Mouse (Mus musculus) heart, embryonic 16.5 days (tissue): Measurements from ENCODE around the gene Camkv. TPM values are rescaled to one million over a fixed set of nuclear protein-coding genes. Genes with fewer than 3 reads are reported as not detected.

Experiments used
- ATAC-seq: fragments of 200-750 bp; cut with Nextera tagmentation; replicated peaks from 2 replicates; pipeline ENCODE4 v1.8.0; 2017; ENCODE audit warnings: moderate number of reproducible peaks; ENCODE audit not compliant: insufficient read depth, low FRiP score; ENCODE audit errors: extremely low read depth
- H3K27ac ChIP-seq: fragments of 300-500 bp; sonication (generic); 2 replicates; pipeline ENCODE4 v1.5.1; 2014; ENCODE audit warnings: mild to moderate bottlenecking, low read length, control low read depth, moderate library complexity
- H3K27me3 ChIP-seq: fragments of 300-500 bp; sonication (generic); 2 replicates; pipeline ENCODE4 v1.6.1; 2014; ENCODE audit warnings: low read length, mixed read lengths; ENCODE audit not compliant: control insufficient read depth, insufficient read depth
- H3K36me3 ChIP-seq: fragments of 300-500 bp; sonication (generic); 2 replicates; pipeline ENCODE4 v1.6.1; 2014; ENCODE audit not compliant: control insufficient read depth, insufficient read depth
- H3K4me1 ChIP-seq: fragments of 300-500 bp; sonication (generic); 2 replicates; pipeline ENCODE4 v1.6.1; 2014; ENCODE audit warnings: low read length, mixed read lengths; ENCODE audit not compliant: control insufficient read depth, insufficient read depth
- H3K4me2 ChIP-seq: fragments of 300-500 bp; sonication (generic); 2 replicates; pipeline ENCODE4 v1.6.1; 2014; ENCODE audit warnings: low read depth, mild to moderate bottlenecking, control low read depth, low read length
- H3K4me3 ChIP-seq: fragments of 300-500 bp; sonication (generic); 2 replicates; pipeline ENCODE4 v1.5.1; 2014; ENCODE audit warnings: mild to moderate bottlenecking, control low read depth, low read length
- H3K9ac ChIP-seq: fragments of 300-500 bp; sonication (generic); 2 replicates; pipeline ENCODE4 v1.6.1; 2014; ENCODE audit warnings: low read length, control low read depth
- H3K9me3 ChIP-seq: fragments of 300-500 bp; sonication (generic); replicated peaks from 2 replicates; pipeline ENCODE4 v1.6.1; 2016; ENCODE audit warnings: low read length; ENCODE audit not compliant: control insufficient read depth
- whole genome bisulfite sequencing: fragments of 180-500 bp; shearing (Covaris S2); extraction: QIAGEN DNeasy Blood & Tissue Kit; methylation state at CpG from one replicate; pipeline ENCODE4 v1.1.7; 2014; 5-methylcytosine and 5-hydroxymethylcytosine counted together
- polyA plus RNA-seq: library from polyadenylated mRNA; unstranded; fragments of >200 nt; fragmentation: Nextera tagmentation; extraction: Ambion mirVana; gene quantifications from 2 replicates; pipeline ENCODE4 v1.2.1, GENCODE M21; 2015

Gene Camkv
- polyA plus RNA-seq, 1 experiment from 2014 or later = 2.3 TPM

DNA sequence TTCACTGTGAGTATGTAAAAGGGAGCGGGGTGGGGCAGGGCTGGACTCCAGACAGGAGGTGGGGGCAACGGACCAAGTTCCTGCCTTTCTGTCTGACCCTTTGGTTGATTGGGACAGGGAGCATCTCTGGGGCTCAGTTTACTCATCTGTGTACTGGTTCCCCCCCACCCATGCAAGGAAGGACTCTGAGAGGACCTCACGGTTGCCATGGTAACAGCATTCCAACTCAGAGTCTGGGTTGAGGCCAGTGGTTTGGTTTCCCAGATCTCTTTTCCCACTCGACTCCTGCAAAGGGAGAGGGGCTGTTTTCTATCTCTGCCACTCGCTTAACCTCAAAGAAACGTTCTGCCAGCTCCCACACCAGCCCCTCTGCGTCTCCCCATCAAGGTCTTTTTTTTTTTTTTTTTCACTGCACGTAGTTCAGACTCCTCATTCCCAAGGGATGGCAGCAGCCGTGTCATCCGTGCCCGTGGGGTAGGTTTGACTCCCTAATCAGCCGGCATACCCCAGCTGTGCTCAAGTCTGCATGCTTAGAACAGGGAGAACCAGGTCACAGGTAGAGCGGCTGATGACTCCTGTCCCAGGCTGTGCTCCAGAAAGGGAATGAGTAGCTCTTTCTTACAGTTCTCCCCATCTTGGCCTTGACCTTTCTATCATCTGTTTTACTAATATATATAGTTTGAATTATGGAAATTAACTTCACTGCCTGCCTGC lies 17.4 kb upstream of the Camkv start:
- H3K4me2 ChIP-seq = no peak overlapping the region
- H3K36me3 ChIP-seq = no peaks in the 10 kb centered on the region
- no peaks in the 10 kb centered on the region for H3K4me1 ChIP-seq
- 0 out of 2 replicates have a peak, but pooled peaks cover 4% of the 10 kb centered on the region for H3K27me3 ChIP-seq
- no peak overlapping the region for H3K4me3 ChIP-seq
- no peaks in the 10 kb centered on the region for H3K9me3 ChIP-seq
- H3K27ac ChIP-seq = no peak overlapping the region
- 28% methylated on average over 13 of the region's 13 CpGs for WGBS
- ATAC-seq = no peak
- no peak overlapping the region for H3K9ac ChIP-seq

DNA sequence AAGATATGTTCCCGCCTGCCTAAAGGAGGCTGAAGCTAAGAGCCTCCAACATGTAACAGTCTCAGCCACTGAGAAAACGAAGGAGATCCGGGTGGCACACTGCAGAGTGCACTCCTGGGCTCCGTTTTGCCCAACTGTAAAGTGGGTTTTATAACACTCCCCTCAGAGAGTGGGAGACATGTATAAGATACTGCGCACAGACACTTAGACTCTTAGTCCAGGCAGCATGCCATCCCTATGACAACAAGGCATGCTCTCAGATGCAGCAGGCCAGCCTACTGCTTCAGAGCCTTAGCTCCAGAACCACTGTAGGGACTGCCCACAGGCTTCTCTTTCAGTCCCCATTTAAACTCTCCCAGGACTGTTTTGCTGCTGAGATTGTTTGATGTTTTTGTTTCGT lies 16.6 kb upstream of the Camkv start:
- H3K4me1 ChIP-seq = peaks cover 3% of the 10 kb centered on the region
- no peaks in the 10 kb centered on the region for H3K9me3 ChIP-seq
- WGBS = 79% methylated on average over 6 of the region's 6 CpGs
- 0 out of 2 replicates have a peak, but pooled peaks cover 4% of the 10 kb centered on the region for H3K27me3 ChIP-seq
- no peak overlapping the region for H3K4me3 ChIP-seq
- no peak overlapping the region for H3K9ac ChIP-seq
- no peak for ATAC-seq
- no peaks in the 10 kb centered on the region for H3K36me3 ChIP-seq
- H3K27ac ChIP-seq = no peak overlapping the region
- no peak overlapping the region for H3K4me2 ChIP-seq

DNA sequence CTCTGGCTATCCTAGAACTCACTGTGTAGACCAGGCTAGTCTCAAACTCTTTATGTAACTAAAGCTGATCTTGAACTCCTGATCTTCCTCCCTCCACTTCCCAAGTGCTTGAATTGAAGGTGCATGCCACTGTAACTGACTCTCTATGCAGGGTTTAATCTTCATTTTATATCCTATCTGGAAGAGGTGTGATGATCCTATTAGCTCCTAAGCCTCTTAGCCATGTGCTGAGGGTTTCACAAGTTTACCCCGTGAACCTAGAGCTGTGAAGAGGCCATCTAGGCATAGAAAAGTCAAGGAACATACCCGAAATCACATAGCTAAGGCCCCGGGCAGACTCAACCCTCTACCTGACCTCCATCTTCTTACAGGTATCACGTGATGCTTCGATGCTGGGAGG lies 16.0 kb upstream of the Camkv start:
- Histone ChIP-seq H3K9me3 (no peaks in the 10 kb centered on the region), H3K4me3 (no peak overlapping the region), H3K27me3 (0 out of 2 replicates have a peak, but pooled peaks cover 4% of the 10 kb centered on the region), H3K9ac (no peak overlapping the region), H3K4me2 (no peak overlapping the region), H3K4me1 (peaks cover 9% of the 10 kb centered on the region), H3K27ac (no peak overlapping the region), H3K36me3 (no peaks in the 10 kb centered on the region)
- no peak for ATAC-seq
- 75% methylated on average over 5 of the region's 5 CpGs for WGBS

DNA sequence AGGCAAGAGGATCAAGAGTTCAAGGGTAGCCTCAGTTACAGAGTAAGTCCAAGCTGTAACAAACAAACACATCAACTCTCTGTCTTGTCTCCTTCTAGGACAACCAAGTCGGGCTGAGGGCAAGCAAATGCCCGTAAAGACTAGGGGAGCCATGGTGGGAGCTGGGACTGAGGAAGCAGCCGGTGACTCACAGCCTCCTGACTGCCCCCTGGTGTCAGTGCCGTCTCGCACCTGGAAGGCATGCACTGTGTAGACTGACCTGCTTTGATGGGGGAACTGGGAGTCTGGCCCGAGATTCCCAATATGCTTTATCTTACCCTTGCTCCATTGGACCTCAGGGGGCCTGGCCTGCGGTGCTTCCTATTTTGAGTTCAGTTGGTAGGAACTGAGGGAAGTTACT lies 12.5 kb upstream of the Camkv start:
- WGBS = 41% methylated on average over 7 of the region's 7 CpGs

DNA sequence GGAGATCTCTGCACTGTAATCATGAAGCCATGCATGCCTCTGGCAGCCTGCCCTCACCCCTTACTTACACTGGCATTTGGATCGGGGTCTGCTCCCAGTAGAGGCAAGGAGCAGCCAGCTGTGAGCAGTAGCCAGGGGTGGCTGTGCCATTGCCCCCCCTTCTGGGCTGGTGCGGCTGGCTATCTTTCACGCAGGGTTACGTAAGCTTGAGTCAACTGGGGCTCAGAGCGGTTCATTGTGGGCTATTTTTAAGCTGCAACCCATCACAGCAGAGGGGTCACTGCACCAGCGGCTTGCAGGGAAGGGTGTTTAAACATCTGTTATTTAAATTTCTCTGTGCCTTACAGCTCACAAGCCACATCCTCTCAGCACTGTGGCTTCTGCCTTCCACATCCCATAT lies 11.5 kb upstream of the Camkv start:
- Histone ChIP-seq H3K4me1 (peaks cover 26% of the 10 kb centered on the region), H3K27me3 (no peaks in the 10 kb centered on the region), H3K9ac (peak overlapping the region; percentile 8; the same call in 1 of the 2 replicates), H3K9me3 (no peaks in the 10 kb centered on the region), H3K36me3 (no peaks in the 10 kb centered on the region), H3K4me2 (peak overlapping the region; percentile 30; the same call in 1 of the 2 replicates), H3K4me3 (no peak overlapping the region), H3K27ac (no peak overlapping the region)
- WGBS = 18% methylated on average over 6 of the region's 6 CpGs
- ATAC-seq = peak; percentile 59

More for the DNA sequence above, 12.5 kb upstream of the Camkv start:
- Histone ChIP-seq H3K4me1 (peaks cover 19% of the 10 kb centered on the region), H3K4me3 (no peak overlapping the region), H3K27me3 (no peaks in the 10 kb centered on the region), H3K9me3 (no peaks in the 10 kb centered on the region), H3K36me3 (no peaks in the 10 kb centered on the region), H3K27ac (no peak overlapping the region), H3K4me2 (no peak overlapping the region), H3K9ac (no peak overlapping the region)
- no peak for ATAC-seq

DNA sequence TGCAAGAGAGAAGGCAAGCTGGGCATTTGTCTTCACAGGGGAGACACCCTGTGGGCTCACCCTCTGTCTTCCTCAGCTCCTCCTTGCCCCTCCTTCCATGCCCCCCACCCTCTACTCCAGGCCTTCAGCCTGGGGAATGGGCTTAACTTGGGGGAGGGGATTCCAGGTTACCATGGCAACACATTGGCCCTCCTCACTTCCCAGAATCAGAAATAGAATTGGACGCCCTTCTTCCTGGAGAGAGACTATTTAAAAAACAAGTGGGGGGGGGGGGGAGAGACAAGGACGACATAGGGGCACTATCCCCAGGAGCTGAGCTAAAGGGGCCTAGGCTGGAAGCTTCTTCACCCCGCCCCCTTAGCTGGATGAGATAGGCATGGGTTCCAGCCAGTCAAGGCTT lies 10.2 kb upstream of the Camkv start:
- WGBS = 45% methylated on average over 3 of the region's 3 CpGs
- Histone ChIP-seq H3K4me3 (no peak overlapping the region), H3K36me3 (no peaks in the 10 kb centered on the region), H3K9ac (no peak overlapping the region), H3K9me3 (no peaks in the 10 kb centered on the region), H3K4me2 (no peak overlapping the region), H3K4me1 (peaks cover 26% of the 10 kb centered on the region), H3K27me3 (no peaks in the 10 kb centered on the region), H3K27ac (no peak overlapping the region)
- no peak for ATAC-seq

DNA sequence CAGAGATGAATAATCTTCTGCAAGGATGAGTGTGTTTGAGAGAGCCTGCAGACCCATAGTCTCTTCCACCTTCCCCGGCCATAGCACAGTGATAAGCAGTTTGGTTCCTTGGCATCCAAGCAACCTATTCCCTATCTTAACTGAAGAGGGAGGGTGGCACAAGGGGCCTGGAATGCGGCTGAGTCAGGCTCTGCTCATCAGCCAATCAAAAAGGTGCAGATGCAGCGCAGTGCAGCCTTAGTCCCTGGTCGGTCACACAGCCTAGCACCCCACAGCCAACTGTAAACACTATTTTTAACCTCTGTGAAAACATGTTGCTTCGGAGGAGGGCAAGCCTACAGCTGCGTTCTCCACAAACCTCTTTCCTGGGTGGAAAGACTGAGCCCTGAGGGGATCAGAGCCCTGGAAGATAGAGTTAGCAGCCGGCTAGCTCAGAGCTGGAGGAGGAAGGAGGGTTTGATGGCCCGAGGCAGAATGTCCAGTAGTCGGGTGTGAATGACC lies 8.5 kb upstream of the Camkv start:
- H3K4me2 ChIP-seq = no peak overlapping the region
- WGBS = 24% methylated on average over 9 of the region's 9 CpGs

DNA sequence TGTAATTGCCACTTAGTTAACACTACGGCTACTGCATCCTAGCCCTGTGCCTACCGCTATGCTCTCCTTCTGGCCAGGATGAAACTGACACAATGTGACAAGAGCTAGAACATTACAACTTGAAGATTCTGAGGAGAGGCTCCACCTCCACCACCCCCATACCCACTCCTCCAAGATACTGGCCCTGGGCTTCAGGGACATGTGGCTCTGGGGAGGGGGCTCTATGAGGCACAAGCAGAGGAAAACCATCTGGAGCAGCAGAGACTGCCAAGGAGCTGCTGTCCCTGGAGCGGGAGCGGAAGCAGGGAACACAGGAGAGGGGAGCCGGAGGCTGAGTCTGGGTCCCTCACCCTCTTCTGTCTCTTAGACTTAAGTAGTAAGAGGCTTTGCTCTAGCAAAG lies 7.7 kb upstream of the Camkv start:
- H3K9me3 ChIP-seq = no peaks in the 10 kb centered on the region
- ATAC-seq = no peak
- H3K36me3 ChIP-seq = no peaks in the 10 kb centered on the region
- peaks cover 26% of the 10 kb centered on the region for H3K4me1 ChIP-seq
- H3K4me2 ChIP-seq = no peak overlapping the region
- H3K9ac ChIP-seq = no peak overlapping the region
- H3K4me3 ChIP-seq = no peak overlapping the region
- H3K27me3 ChIP-seq = no peaks in the 10 kb centered on the region
- 72% methylated on average over 5 of the region's 5 CpGs for WGBS
- H3K27ac ChIP-seq = no peak overlapping the region

More for the DNA sequence above, 8.5 kb upstream of the Camkv start:
- Histone ChIP-seq H3K4me1 (peaks cover 26% of the 10 kb centered on the region), H3K9me3 (no peaks in the 10 kb centered on the region), H3K4me3 (no peak overlapping the region), H3K9ac (no peak overlapping the region), H3K36me3 (no peaks in the 10 kb centered on the region), H3K27me3 (no peaks in the 10 kb centered on the region), H3K27ac (no peak overlapping the region)
- peak; percentile 69; the same call in 1 of the 2 replicates for ATAC-seq

DNA sequence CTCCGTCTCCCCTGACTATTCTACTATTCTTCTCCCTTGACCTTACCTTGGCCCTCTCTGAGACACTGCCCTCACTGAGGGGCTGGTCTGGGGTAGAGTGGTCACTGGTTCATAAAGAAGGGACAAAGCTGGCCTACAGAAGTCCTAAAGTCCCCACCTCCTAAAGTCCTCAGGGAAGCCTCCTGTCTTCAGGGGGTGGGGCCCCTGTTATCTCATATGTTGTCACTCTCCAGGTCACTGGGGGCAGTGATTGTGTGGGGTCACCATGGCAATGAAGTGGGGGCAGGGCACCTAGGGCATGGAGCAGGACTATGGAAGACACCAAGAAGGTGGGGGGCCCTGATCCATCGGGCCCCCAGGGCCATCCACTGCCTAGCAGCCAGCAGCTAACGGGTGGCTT lies 7.3 kb upstream of the Camkv start, which contains the start of gene Actl11:
Gene Actl11 (plus strand): TSS at position 301 of the 400 bp plus-strand sequence.
- WGBS = 65% methylated on average over 3 of the region's 3 CpGs
- H3K9ac ChIP-seq = no peak within 1 kb of the TSS
- no peak for ATAC-seq
- H3K36me3 ChIP-seq = no peaks in the 10 kb centered on the region
- no peaks in the 10 kb centered on the region for H3K9me3 ChIP-seq
- H3K4me2 ChIP-seq = no peak within 1 kb of the TSS
- H3K4me1 ChIP-seq = peaks cover 26% of the 10 kb centered on the region
- no peaks in the 10 kb centered on the region for H3K27me3 ChIP-seq
- H3K27ac ChIP-seq = no peak within 1 kb of the TSS
- H3K4me3 ChIP-seq = no peak within 1 kb of the TSS
